Mouse (Mus musculus) intestine, postnatal 0 days (tissue): ENCODE measurements at regions not wholly inside any gene's neighbourhood (a gene's known extent, or its start where the extent isn't known, plus 50 kb on each side); places are given as distances from the start of the nearest gene placed in this dataset.

ENCODE experiments used
- ATAC-seq: fragments of 200-750 bp; cut with Nextera tagmentation; 2 replicates; pipeline ENCODE4 v1.8.0; 2017; ENCODE audit warnings: mild to moderate bottlenecking, moderate TSS enrichment, moderate library complexity
- H3K27ac ChIP-seq: fragments of 300-500 bp; sonication (generic); 2 replicates; pipeline ENCODE4 v1.5.1; 2014; ENCODE audit warnings: mild to moderate bottlenecking, low read depth, low read length, moderate library complexity
- H3K27me3 ChIP-seq: fragments of 300-500 bp; sonication (generic); replicated peaks from 2 replicates; pipeline ENCODE4 v1.6.1; 2014; ENCODE audit warnings: low read length, mixed read lengths; ENCODE audit not compliant: control insufficient read depth, insufficient read depth
- H3K36me3 ChIP-seq: fragments of 300-500 bp; sonication (generic); 2 replicates; pipeline ENCODE4 v1.6.1; 2014; ENCODE audit warnings: mild to moderate bottlenecking, moderate library complexity; ENCODE audit not compliant: control insufficient read depth, insufficient read depth
- H3K4me1 ChIP-seq: fragments of 300-500 bp; sonication (generic); replicated peaks from 2 replicates; pipeline ENCODE4 v1.6.1; 2014; ENCODE audit warnings: antibody characterized with exemption, low read length, mixed read lengths; ENCODE audit not compliant: control insufficient read depth, insufficient read depth
- H3K4me2 ChIP-seq: fragments of 300-500 bp; sonication (generic); replicated peaks from 2 replicates; pipeline ENCODE4 v1.6.1; 2014; ENCODE audit warnings: low read depth, mild to moderate bottlenecking, moderate library complexity
- H3K4me3 ChIP-seq: fragments of 300-500 bp; sonication (generic); 2 replicates; pipeline ENCODE4 v1.5.1; 2014; ENCODE audit warnings: low read depth, low read length
- H3K9ac ChIP-seq: fragments of 300-500 bp; sonication (generic); 2 replicates; pipeline ENCODE4 v1.6.1; 2014; ENCODE audit warnings: mild to moderate bottlenecking, low read depth, low read length
- H3K9me3 ChIP-seq: fragments of 300-500 bp; sonication (generic); 2 replicates; pipeline ENCODE4 v1.6.1; 2016; ENCODE audit warnings: mixed run types; ENCODE audit not compliant: control insufficient read depth
- CTCF ChIP-seq: sonication (generic); IDR thresholded peaks from 2 replicates; pipeline ENCODE4 v1.5.1; 2016; ENCODE audit warnings: low read depth, mild to moderate bottlenecking, control low read depth, antibody characterized with exemption, moderate library complexity
- WGBS: fragments of 180-500 bp; shearing (Covaris S2); extraction: QIAGEN DNeasy Blood & Tissue Kit; methylation state at CpG from one replicate; pipeline ENCODE4 v1.1.7; 2014; 5-methylcytosine and 5-hydroxymethylcytosine counted together

DNA sequence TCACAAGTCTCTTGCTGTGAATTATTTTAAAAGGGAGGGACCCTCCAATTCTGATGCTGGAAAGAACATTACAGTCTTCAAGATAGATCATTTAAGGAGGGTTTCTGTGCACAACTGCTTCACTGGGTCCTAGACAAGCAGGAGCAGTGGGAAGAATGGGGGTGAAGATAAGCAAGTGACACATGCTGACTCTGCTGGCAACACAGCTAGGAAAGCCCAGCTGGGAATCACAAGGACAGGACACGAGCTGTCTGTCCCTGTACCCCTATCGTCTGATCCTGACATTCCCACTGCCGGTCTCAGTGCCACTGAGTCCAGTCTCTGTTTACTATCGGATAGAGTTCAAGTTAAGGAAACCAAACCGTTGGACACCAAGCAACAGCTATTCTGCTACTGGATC lies 216.3 kb downstream of the Gm12728 start:
- H3K4me3 ChIP-seq = no peak overlapping the region
- no peaks in the 10 kb centered on the region for H3K27me3 ChIP-seq
- H3K9ac ChIP-seq = no peak overlapping the region
- no peak for TF ChIP-seq CTCF
- 0 out of 2 replicates have a peak, but pooled peaks cover 3% of the 10 kb centered on the region for H3K4me1 ChIP-seq
- no peaks in the 10 kb centered on the region for H3K36me3 ChIP-seq
- WGBS = 87% methylated on average over 5 of the region's 5 CpGs
- no peak overlapping the region for H3K27ac ChIP-seq
- no peaks in the 10 kb centered on the region for H3K9me3 ChIP-seq
- H3K4me2 ChIP-seq = no peak overlapping the region
- no peak for ATAC-seq

DNA sequence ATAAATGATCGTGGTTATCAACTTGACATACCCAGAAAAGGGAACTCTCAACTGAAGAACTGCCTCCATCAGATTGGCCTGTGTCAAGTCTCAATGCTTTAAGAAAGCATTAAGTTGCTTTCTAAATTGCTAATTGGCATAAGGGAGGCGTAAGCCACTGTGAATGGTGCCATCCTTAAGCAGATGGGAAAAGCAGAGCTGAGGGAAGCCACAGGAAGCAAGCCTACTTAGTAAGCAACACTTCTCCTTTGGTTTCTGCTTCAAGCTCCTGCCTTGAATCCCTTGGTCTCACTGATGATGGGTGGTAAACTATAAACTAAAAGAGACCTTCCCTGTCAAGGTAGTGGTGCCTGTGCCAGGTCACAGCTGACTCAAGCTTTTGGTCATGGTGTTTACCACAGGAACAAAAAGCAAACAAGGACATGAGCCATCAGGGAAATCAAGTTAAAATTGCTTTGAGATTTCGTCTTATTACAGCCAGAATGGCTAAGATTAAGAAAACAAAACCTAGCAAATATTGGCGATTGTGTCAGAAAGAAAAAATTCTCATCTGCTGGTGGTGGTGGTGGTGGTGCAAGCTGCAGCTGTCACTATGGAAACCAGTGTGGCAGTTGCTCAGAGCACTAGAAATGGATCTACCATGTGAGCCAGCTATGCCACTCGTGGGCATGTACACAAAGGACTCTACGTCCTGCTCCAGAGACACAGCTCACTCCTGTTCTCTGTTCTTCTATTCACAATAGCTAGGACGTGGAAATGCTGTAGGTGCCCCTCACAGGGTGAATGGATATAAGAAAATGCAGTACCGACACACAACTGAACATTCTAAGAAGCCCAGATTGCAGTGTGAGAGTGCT lies 217.9 kb downstream of the Gm12728 start:
- Histone ChIP-seq H3K9me3 (no peaks in the 10 kb centered on the region), H3K4me3 (no peak overlapping the region), H3K27ac (no peak overlapping the region), H3K9ac (no peak overlapping the region), H3K36me3 (no peaks in the 10 kb centered on the region), H3K4me2 (no peak overlapping the region), H3K4me1 (0 out of 2 replicates have a peak, but pooled peaks cover 3% of the 10 kb centered on the region), H3K27me3 (no peaks in the 10 kb centered on the region)
- WGBS = 79% methylated on average over 8 of the region's 8 CpGs
- TF ChIP-seq CTCF = no peak
- ATAC-seq = no peak

DNA sequence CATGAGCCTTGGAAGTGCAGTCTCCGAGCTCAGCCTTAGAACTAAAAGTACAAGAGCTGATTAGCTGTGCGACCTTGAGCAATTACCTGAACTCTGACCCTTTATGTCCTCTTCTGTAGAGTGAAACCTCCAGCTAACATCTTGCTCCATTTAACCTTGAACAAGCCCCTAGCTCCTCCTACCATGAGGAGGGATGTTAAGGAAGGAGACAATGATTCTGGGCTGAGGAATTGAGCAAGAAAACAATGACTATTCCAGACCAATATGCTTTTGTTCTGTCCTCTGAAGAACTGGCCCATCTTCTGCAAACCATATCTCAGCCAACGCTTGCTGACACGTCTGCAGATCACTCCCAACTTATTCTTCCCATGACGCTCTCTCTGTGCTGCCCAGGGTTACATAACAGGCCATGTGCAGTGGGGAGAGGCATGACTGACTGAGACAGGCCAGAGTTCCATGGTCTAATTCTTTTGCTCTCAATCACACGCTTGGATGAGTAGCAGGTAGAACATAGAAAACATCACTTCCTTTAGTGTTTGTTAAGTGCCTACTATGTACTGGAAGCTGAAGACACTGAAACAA lies 227.5 kb downstream of the Gm12728 start:
- no peak overlapping the region for H3K9ac ChIP-seq
- no peaks in the 10 kb centered on the region for H3K9me3 ChIP-seq
- no peaks in the 10 kb centered on the region; the same call in 1 of the 2 replicates for H3K4me1 ChIP-seq
- TF ChIP-seq CTCF = no peak
- 83% methylated on average over 6 of the region's 6 CpGs for WGBS
- no peak overlapping the region for H3K4me2 ChIP-seq
- no peak overlapping the region for H3K4me3 ChIP-seq
- no peaks in the 10 kb centered on the region for H3K36me3 ChIP-seq
- ATAC-seq = no peak
- no peaks in the 10 kb centered on the region for H3K27me3 ChIP-seq
- no peak overlapping the region for H3K27ac ChIP-seq

DNA sequence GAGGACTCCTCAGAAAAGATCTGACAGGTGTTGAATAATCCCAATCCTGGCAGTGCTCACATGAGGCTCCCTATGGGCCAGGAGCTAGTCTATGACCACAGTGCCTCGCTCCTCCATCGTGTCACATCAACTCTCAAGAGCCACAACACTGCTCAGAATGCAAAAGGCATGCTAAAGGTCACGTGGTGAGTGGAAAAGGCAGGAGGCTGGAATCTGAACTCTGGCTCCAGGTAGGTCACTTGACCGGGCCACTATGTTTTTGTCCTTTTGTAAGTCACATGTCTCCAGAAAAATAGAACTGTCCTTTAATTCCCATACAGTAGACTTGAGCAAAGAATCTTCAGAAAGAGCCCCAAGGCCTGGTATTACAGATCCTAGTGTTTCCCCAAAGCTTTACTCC lies 229.3 kb downstream of the Gm12728 start:
- no peaks in the 10 kb centered on the region for H3K36me3 ChIP-seq
- no peak overlapping the region for H3K4me2 ChIP-seq
- H3K9ac ChIP-seq = no peak overlapping the region
- no peaks in the 10 kb centered on the region for H3K27me3 ChIP-seq
- H3K4me3 ChIP-seq = no peak overlapping the region
- ATAC-seq = no peak
- 66% methylated on average over 4 of the region's 4 CpGs for WGBS
- no peak for TF ChIP-seq CTCF
- no peak overlapping the region for H3K27ac ChIP-seq
- H3K9me3 ChIP-seq = no peaks in the 10 kb centered on the region
- H3K4me1 ChIP-seq = no peaks in the 10 kb centered on the region; the same call in 1 of the 2 replicates

DNA sequence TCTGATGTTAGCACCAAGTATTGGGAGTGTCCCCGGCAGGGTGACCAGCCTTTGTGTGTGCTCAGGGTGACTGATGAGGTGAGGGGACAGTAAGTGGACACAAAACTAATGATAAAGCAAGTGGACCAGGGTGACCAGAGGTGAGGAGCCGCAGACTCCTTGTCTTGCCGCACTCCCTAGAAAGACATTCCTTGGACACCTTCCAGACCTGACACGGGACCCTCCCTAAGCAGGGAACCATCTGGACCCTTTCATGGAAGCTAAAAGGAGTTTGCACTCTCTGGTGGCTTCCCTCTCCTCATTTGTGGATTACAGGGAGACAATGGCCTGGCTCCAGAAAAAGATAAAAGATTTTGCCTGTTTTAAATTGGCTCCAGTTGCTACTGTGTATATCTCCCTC lies 230.7 kb downstream of the Gm12728 start:
- ATAC-seq = no peak
- 34% methylated on average over 4 of the region's 4 CpGs for WGBS
- TF ChIP-seq CTCF = no peak

DNA sequence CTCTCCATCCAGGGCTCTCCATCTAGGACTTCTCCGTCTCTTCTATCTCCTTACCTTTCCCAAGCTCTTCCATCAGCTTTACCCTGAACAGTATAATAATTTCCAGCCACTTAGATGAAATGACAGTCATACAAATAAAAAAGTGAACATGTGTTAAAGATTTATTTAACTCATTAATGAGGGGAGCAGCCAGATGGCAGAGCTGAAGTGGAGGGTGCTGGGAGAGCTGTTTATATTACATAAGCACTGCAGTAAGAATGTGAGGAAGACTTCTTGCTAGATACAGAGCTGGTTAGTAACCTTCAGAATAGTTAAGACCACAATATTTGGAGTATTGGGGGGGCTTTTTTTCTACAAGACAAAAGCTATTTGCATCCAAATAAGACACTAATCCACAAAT lies 234.9 kb downstream of the Gm12728 start:
- no peak for TF ChIP-seq CTCF
- H3K4me2 ChIP-seq = no peak overlapping the region
- no peaks in the 10 kb centered on the region for H3K27me3 ChIP-seq
- H3K4me1 ChIP-seq = no peaks in the 10 kb centered on the region; the same call in 1 of the 2 replicates
- H3K9ac ChIP-seq = no peak overlapping the region
- no peak overlapping the region for H3K4me3 ChIP-seq
- no peaks in the 10 kb centered on the region for H3K36me3 ChIP-seq
- H3K27ac ChIP-seq = no peak overlapping the region
- ATAC-seq = no peak
- no peaks in the 10 kb centered on the region for H3K9me3 ChIP-seq
- WGBS = 97% methylated on average over 1 of the region's 1 CpGs

More for the DNA sequence above, 230.7 kb downstream of the Gm12728 start:
- H3K4me2 ChIP-seq = no peak overlapping the region
- no peaks in the 10 kb centered on the region for H3K9me3 ChIP-seq
- no peaks in the 10 kb centered on the region; the same call in 1 of the 2 replicates for H3K4me1 ChIP-seq
- H3K9ac ChIP-seq = no peak overlapping the region
- H3K27ac ChIP-seq = no peak overlapping the region
- no peak overlapping the region for H3K4me3 ChIP-seq
- no peaks in the 10 kb centered on the region for H3K36me3 ChIP-seq
- H3K27me3 ChIP-seq = no peaks in the 10 kb centered on the region
